Comparison of ENCODE assay signal across 23 mouse cellular contexts in the genomic region with DNA sequence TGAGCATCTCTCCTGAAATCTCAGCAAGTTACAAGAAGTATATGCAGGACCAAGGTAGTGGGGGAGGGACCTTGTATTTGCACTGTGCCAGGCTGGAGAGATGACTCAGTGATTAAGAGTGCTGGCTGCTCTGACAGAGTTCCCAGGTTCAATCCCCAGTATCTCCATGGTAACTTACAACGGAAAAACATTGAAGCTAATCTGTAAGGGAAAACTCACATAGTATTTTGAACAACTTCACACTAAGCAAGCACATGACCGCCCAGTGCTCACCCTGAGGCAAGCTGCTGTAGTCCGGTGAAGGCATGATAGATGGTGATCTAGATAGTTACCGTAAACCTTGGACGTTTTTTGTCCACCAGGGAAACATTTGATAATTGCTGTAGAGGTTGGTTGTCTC.
"Had no signal": no experiment of that assay in that cellular context is flagged by ENCODE, and none has a peak within 500 bp of the region (broad histone marks: within the 10 kb centered on the region; RNA-seq: fewer than 3 reads in every experiment).

No protein-coding gene starts in this region.

- H3K36me3 ChIP-seq: heart, embryonic 13.5 days; heart, embryonic 15.5 days; hindbrain, embryonic 13.5 days; hindbrain, embryonic 15.5 days; intestine, embryonic 15.5 days; limb, embryonic 13.5 days; limb, embryonic 15.5 days; liver, embryonic 12.5 days had no signal

- H3K27ac ChIP-seq: heart, embryonic 13.5 days; heart, embryonic 15.5 days; hindbrain, embryonic 13.5 days; hindbrain, embryonic 15.5 days; hindbrain, postnatal 0 days; intestine, embryonic 15.5 days; limb, embryonic 13.5 days; limb, embryonic 15.5 days; liver, embryonic 12.5 days; liver, embryonic 14.5 days had no signal

- H3K27me3 ChIP-seq: heart, embryonic 15.5 days; hindbrain, embryonic 13.5 days; hindbrain, embryonic 15.5 days; intestine, embryonic 15.5 days; limb, embryonic 13.5 days; limb, embryonic 15.5 days; liver, embryonic 12.5 days had no signal

- H3K4me1 ChIP-seq: heart, embryonic 13.5 days; heart, embryonic 15.5 days; hindbrain, embryonic 13.5 days; hindbrain, embryonic 15.5 days; intestine, embryonic 15.5 days; limb, embryonic 13.5 days; limb, embryonic 15.5 days; liver, embryonic 12.5 days had no signal

- H3K4me3 ChIP-seq: heart, embryonic 13.5 days; heart, embryonic 15.5 days; hindbrain, embryonic 13.5 days; hindbrain, embryonic 15.5 days; intestine, embryonic 15.5 days; limb, embryonic 13.5 days; limb, embryonic 15.5 days; liver, embryonic 12.5 days had no signal

- H3K9me3 ChIP-seq: heart, embryonic 13.5 days; heart, embryonic 15.5 days; hindbrain, embryonic 13.5 days; hindbrain, embryonic 15.5 days; intestine, embryonic 15.5 days; limb, embryonic 13.5 days; limb, embryonic 15.5 days; liver, embryonic 12.5 days had no signal

- ATAC-seq: hindbrain, postnatal 0 days; intestine, embryonic 15.5 days; liver, embryonic 12.5 days had no signal

- DNase-seq: gastrocnemius, postnatal 14 days; gastrocnemius, postnatal 36 days; heart, adult 18-20 months; heart, postnatal 14 days; heart, postnatal 36 days; kidney, adult 11 months; kidney, adult 8-10 months; kidney, postnatal 14 days; kidney, postnatal 36 days; layer of hippocampus, adult 9-11 months; layer of hippocampus, postnatal 36 days; left cerebral cortex, postnatal 4 days had no signal

- H3K9ac ChIP-seq: heart, embryonic 13.5 days; heart, embryonic 15.5 days; hindbrain, embryonic 13.5 days; hindbrain, embryonic 15.5 days; intestine, embryonic 15.5 days; limb, embryonic 13.5 days; limb, embryonic 15.5 days; liver, embryonic 12.5 days; liver, embryonic 14.5 days had no signal

- H3K4me2 ChIP-seq: heart, embryonic 11.5 days; heart, embryonic 13.5 days; heart, embryonic 15.5 days; hindbrain, embryonic 13.5 days; hindbrain, embryonic 15.5 days; intestine, embryonic 15.5 days; limb, embryonic 13.5 days; limb, embryonic 15.5 days; liver, embryonic 12.5 days had no signal
